Mouse (Mus musculus): ENCODE data around the gene Jmjd8.

The Jmjd8 gene

DNA sequence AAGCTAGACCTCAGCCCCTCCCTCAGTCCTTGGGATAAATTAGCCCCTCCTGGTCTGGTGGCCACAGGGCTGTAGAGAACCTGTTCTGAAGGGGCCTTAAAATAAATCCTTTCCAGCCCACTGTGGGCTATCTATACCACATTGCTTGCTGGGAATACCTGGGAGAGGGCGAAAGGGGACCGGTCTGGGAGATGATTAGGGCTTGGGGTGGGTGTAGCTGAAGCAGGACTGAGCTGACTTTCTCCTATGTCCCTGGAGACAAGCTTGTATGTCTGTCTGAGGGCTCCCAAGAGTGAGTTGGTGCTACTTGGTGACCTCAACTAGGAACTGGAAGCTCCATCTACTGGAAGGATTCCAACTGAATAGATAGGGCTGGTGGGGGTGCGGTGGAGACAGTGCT lies 48.4 kb downstream of the Jmjd8 start:
- no peak for DNase-seq (ENCODE audit: extremely low read depth, insufficient read length, low spot score)

DNA sequence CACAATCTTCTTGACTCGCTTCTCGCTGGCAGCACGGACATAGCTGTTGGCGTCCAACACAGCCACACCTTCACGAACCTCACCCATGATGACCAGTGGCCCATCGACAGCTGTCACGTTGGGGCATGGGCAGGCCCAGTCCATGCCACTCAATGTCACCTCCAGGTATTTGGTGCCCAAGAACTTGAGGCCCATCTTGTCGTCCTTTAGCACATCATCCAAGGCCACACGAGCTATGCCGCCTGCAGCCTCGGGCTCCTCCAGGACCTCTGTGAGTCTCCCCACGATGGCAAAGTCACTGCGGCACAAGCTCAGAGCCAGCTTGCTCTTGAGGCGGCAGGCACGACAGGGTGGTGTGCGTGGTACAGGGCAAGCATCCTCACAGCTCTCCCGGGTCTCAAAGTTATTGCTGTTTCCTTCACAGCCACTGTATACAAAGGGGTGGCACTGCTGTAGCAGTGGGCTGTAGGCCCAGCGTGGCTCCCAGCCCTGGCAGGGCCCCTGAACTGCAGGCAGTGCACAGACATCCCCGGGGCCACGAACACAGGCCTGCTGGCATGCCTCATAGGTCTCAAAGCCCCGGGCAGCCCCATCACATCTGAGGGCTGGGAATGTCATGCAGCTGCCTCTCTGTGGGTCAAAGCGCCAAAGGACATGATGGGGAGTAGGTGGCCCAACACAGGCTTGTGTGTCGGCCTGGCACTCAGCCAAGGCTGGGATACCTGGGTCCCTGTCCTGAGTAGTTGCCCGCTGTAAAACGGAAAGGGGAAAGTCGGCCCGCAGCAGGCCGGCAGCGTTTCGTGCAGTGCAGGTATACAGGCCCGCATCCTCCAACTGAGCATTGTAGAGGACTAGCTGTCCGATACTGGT lies 49.3 kb downstream of the Jmjd8 start:
- no peak for DNase-seq (ENCODE audit: extremely low read depth, insufficient read length, low spot score)

DNA sequence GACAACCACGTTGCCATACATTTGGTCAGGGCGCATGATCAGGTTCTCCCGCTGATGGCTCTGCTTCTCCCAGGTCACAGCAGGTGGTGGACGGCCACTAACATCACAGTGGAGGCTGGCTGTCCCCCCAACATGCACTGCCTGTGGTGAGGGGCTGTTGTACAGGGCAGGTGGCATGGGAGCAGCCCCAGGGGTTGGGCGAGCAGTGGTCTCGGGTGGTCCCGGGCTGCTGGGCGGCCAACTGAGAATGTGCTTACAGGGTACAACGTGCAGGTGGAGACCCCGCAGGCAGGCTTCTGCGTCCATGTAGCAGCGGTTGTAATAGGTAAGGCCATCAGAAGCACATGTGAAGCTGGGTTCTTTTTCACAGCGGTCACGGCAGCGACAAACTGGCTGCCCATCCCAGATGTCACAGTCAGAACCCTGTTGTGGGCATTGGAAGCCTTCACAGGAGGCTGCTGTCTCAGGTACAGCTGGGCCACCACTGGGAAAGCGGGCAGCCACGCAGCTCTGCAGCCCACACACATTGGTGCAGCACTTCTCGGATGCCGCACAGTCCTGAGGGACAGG lies 50.0 kb downstream of the Jmjd8 start:
- DNase-seq (ENCODE audit: extremely low read depth, insufficient read length, low spot score) = no peak

DNA sequence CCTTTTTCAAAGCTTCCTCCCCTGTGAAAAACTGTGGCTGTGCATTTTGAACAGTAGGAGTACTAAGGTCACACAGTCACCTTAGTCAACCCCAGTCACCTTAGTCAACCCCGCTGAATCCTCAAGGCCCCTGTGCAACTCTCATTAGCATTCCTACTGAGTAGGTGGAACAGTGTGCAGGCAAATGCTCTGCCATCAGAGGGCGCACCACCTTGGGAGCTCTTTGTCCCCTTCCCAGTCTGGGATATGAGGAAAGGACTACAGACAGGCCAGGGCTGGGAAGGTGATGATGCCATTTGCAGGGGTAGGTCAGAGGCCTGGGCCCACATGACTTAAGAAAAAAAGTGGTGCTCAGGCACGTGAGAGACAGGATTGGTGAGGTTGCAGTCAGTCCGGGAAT lies 50.6 kb downstream of the Jmjd8 start:
- no peak for DNase-seq (ENCODE audit: extremely low read depth, insufficient read length, low spot score)

DNA sequence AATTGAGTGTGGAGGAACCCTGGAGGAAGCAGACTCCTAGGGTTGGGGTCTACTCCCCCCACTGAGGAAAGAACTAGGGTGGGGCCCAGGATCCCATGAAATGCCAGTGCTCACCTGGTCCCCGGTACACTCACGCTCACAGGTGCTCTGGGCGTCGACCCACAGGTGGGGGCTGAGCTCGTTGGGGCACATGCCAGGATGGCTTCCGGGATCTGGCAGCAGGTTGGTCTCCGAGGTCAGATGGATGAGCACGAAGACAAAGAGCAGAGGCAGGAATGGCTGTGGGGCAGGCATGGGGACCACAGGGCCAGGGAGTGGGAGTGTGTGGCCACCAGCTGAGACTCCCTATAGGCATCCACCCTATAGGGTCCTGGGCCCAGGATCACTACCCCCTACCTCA lies 51.1 kb downstream of the Jmjd8 start:
- no peak for DNase-seq (ENCODE audit: extremely low read depth, insufficient read length, low spot score)

DNA sequence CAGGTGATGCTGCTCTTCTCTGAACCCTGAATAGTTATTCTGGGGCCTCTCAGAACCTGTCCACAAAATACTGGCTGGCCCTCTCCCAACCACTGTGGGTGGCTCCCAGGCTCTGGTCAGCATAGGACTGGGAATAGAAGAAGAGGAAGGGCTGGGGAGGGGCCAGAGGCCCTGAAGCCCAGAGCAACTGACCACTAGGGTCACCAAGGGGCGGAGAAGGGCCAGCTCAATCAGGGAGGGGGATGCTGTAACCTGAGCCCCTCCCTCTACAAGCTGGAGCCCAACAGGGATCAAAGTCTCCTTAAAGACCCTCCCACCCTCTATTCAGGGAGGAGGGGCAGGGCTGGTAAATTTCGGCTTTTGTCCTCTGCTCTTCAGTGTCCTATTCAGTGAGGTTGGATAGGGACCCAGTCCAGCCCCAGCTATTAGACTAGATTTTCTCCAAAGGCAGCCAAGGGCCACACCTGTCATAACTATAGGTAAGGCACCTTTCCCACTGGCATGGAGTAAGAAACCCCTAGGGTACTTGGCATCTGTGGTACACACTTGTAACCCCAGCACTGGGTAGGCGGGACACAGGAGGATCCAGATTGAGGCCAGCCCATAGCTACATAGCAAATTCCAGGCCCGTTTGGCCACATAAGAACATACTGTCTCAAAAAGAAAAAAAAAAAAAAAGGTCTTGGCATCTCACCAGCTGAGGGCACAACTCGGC lies 51.7 kb downstream of the Jmjd8 start, which contains the start of gene Wfikkn1:
Gene Wfikkn1, minus strand, starts transcription at position 663 of the 715 bp plus-strand sequence.
- DNase-seq (ENCODE audit: extremely low read depth, insufficient read length, low spot score) = no peak

DNA sequence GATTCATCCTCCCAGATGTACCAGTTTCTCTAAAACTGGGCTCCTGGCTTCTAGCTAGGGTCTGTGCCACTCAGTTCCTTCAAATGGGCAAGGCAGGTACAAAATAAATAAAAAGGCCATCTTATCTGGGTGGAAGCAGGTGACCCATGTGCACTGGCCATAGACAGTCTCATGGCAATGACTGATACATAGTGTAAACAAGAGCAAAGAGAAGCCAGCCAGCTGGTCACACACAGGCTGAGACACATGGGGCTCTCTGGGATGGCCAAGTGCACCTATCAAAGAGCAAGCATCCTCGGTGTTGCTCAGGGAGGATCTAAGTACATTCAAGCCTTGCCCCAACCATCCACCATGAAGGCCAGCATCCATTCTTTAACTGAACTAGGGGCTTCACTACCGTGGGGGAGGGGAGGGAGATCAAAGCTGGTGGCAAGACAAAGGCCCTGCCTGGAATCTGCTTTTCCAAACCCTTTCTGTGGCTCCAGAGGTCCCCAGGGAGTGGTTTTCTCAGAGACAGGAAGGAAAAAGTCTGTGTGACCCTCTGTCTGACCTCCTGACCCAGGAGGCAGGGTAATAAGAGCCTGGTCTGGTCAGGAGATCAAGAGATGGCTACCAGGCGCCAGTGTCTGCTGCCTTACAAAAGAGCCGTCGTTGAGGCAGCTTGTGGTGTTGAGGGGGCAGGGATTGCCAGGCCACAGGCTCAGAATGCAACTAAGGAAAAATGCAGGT lies 52.4 kb downstream of the Jmjd8 start:
- no peak for DNase-seq (ENCODE audit: extremely low read depth, insufficient read length, low spot score)
